ENCODE assay signal across 8 mouse cellular contexts in the genomic region with DNA sequence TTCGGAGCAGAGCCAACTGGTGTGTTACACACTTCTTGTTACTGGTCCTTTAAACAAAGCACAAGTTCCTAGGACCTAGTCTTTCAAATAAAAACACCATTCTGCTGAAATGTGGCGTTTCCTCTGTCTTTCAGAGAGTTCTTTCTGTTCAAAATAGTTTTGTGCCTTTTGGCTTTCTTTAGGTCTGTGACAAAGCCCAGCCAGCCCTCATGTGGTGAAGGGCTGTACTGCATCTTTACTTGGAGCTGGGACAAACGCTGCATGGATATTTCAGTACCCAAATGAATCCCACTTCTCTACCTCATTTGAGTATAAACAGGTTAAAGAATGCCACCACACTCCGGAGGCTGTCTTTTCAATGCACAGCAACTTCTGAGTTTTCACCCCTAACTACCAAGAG.
DNase-seq lines count a peak whose midpoint lies in the region; ATAC-seq and TF ChIP-seq lines count a peak whose summit lies in the region.

No protein-coding gene starts in this region.

- H3K27ac ChIP-seq in forebrain, embryonic 11.5 days (ENCODE audit: low read depth, low read length), result no peak overlapping the region
- no peak overlapping the region for H3K27ac ChIP-seq in forebrain, embryonic 16.5 days (ENCODE audit: low read length)
- H3K27ac ChIP-seq in bone marrow, adult 2 months (ENCODE audit: control insufficient read depth, insufficient read depth, low read depth, low read length, poor library complexity), result no peak overlapping the region
- no peak overlapping the region for H3K27ac ChIP-seq in lung, embryonic 15.5 days
- H3K27ac ChIP-seq in stomach, embryonic 15.5 days, result 0 out of 2 replicates have a peak overlapping the region, but pooled peaks have one; percentile 42

- H3K27me3 ChIP-seq in forebrain, embryonic 11.5 days (ENCODE audit: control insufficient read depth, insufficient read depth, low read length), result no peaks in the 10 kb centered on the region; the same call in 1 of the 2 replicates
- H3K27me3 ChIP-seq in forebrain, embryonic 16.5 days (replicated peaks; ENCODE audit: control insufficient read depth, insufficient read depth, low read length), result no peaks in the 10 kb centered on the region
- H3K27me3 ChIP-seq in lung, embryonic 15.5 days, result no peaks in the 10 kb centered on the region
- no peaks in the 10 kb centered on the region for H3K27me3 ChIP-seq in stomach, embryonic 15.5 days (replicated peaks)

- H3K36me3 ChIP-seq in forebrain, embryonic 11.5 days (ENCODE audit: control insufficient read depth, insufficient read depth, low read length), result no peaks in the 10 kb centered on the region
- no peaks in the 10 kb centered on the region for H3K36me3 ChIP-seq in forebrain, embryonic 16.5 days (ENCODE audit: control insufficient read depth, insufficient read depth)
- no peaks in the 10 kb centered on the region for H3K36me3 ChIP-seq in lung, embryonic 15.5 days
- no peaks in the 10 kb centered on the region for H3K36me3 ChIP-seq in stomach, embryonic 15.5 days

- no peak for TF ChIP-seq POLR2A in bone marrow, adult 2 months (IDR thresholded peaks at IDR 0.05; ENCODE audit: borderline replicate concordance, control insufficient read depth, low read depth, low read length)

- peak; percentile 74 for DNase-seq in forebrain, embryonic 11.5 days (ENCODE audit: low spot score)
- peak; percentile 39 for DNase-seq in A20 (ENCODE audit: low read depth, low spot score)
- peak; percentile 66 for DNase-seq in fibroblast of lung, adult 2 months (ENCODE audit: low read depth)
- peak; percentile 90 for DNase-seq in kidney, postnatal 10 days

- ATAC-seq in forebrain, embryonic 11.5 days (replicated peaks; ENCODE audit: low FRiP score), result no peak
- no peak for ATAC-seq in forebrain, embryonic 16.5 days
- ATAC-seq in lung, embryonic 15.5 days (ENCODE audit: borderline replicate concordance, extremely low read depth, low FRiP score, low TSS enrichment), result peak; percentile 15; the same call in 1 of the 2 replicates
- no peak; the same call in 1 of the 2 replicates for ATAC-seq in stomach, embryonic 15.5 days (ENCODE audit: insufficient read depth, low FRiP score, low read depth)

- H3K9me3 ChIP-seq in forebrain, embryonic 11.5 days (ENCODE audit: control insufficient read depth, low read length), result no peaks in the 10 kb centered on the region
- H3K9me3 ChIP-seq in forebrain, embryonic 16.5 days (ENCODE audit: control insufficient read depth, low read length), result no peaks in the 10 kb centered on the region
- H3K9me3 ChIP-seq in lung, embryonic 15.5 days, result no peaks in the 10 kb centered on the region
- H3K9me3 ChIP-seq in stomach, embryonic 15.5 days, result no peaks in the 10 kb centered on the region

- H3K4me3 ChIP-seq in forebrain, embryonic 11.5 days (ENCODE audit: low read depth, low read length), result no peak overlapping the region
- no peak overlapping the region for H3K4me3 ChIP-seq in forebrain, embryonic 16.5 days (replicated peaks; ENCODE audit: low read length)
- no peak overlapping the region for H3K4me3 ChIP-seq in bone marrow, adult 2 months (replicated peaks; ENCODE audit: control insufficient read depth, low read depth, low read length)
- no peak overlapping the region for H3K4me3 ChIP-seq in lung, embryonic 15.5 days
- H3K4me3 ChIP-seq in stomach, embryonic 15.5 days (replicated peaks), result no peak overlapping the region

- no peak overlapping the region for H3K9ac ChIP-seq in forebrain, embryonic 11.5 days (ENCODE audit: low read length)
- no peak overlapping the region for H3K9ac ChIP-seq in forebrain, embryonic 16.5 days (replicated peaks; ENCODE audit: low read depth, low read length)
- no peak overlapping the region for H3K9ac ChIP-seq in lung, embryonic 15.5 days
- no peak overlapping the region for H3K9ac ChIP-seq in stomach, embryonic 15.5 days

- WGBS in forebrain, embryonic 11.5 days, result 50% methylated on average over 4 of the region's 4 CpGs
- 32% methylated on average over 4 of the region's 4 CpGs for WGBS in forebrain, embryonic 16.5 days
- 51% methylated on average over 4 of the region's 4 CpGs for WGBS in bone marrow, adult 2 months
- 36% methylated on average over 4 of the region's 4 CpGs for WGBS in lung, embryonic 15.5 days
- 40% methylated on average over 4 of the region's 4 CpGs for WGBS in stomach, embryonic 15.5 days

- no peak overlapping the region for H3K4me2 ChIP-seq in forebrain, embryonic 11.5 days (ENCODE audit: low read depth, low read length, severe bottlenecking)
- H3K4me2 ChIP-seq in forebrain, embryonic 16.5 days (ENCODE audit: low read length), result no peak overlapping the region
- H3K4me2 ChIP-seq in lung, embryonic 15.5 days, result no peak overlapping the region
- H3K4me2 ChIP-seq in stomach, embryonic 15.5 days, result no peak overlapping the region

- TF ChIP-seq CTCF in bone marrow, adult 2 months (IDR thresholded peaks at IDR 0.05; ENCODE audit: control insufficient read depth, insufficient read depth, low read length), result peak; percentile 40

- peaks cover 14% of the 10 kb centered on the region; the same call in 1 of the 2 replicates for H3K4me1 ChIP-seq in forebrain, embryonic 11.5 days (replicated peaks; ENCODE audit: control insufficient read depth, insufficient read depth, low read length)
- H3K4me1 ChIP-seq in forebrain, embryonic 16.5 days (replicated peaks; ENCODE audit: control insufficient read depth, insufficient read depth, low read length), result peaks cover 14% of the 10 kb centered on the region
- H3K4me1 ChIP-seq in bone marrow, adult 2 months (ENCODE audit: control insufficient read depth, insufficient read depth, low read length), result no peaks in the 10 kb centered on the region
- H3K4me1 ChIP-seq in lung, embryonic 15.5 days, result peaks cover 22% of the 10 kb centered on the region
- peaks cover 2% of the 10 kb centered on the region; the same call in 1 of the 2 replicates for H3K4me1 ChIP-seq in stomach, embryonic 15.5 days

Comparison
In these comparisons a context has a peak if more than half of its experiments do, and no peak if none do; other contexts are left out.
1. DNase-seq: peak in every context shown above with its lines; median percentile 90 in kidney, postnatal 10 days; 74 in forebrain, embryonic 11.5 days; 66 in fibroblast of lung, adult 2 months; 39 in A20.